Mouse (Mus musculus): ENCODE measurements around the gene Cdk15. TPM values are rescaled to one million over a fixed set of nuclear protein-coding genes. Genes with fewer than 3 reads are reported as not detected.

Cdk15 gene
- total RNA-seq, 2 experiments from 2014 or later, result not detected

GRCm38 (mm10) chr1:59272189-59272588 lies 15.5 kb downstream of the Cdk15 start:
- no peak for DNase-seq

GRCm38 (mm10) chr1:59285880-59286279 lies 29.2 kb downstream of the Cdk15 start:
- DNase-seq, result no peak

- no peak for DNase-seq
Observed at GRCm38 (mm10) chr1:59286316-59286850, 29.7 kb downstream of the Cdk15 start.

- no peak for DNase-seq
Observed at GRCm38 (mm10) chr1:59287733-59288132, 31.0 kb downstream of the Cdk15 start.

- DNase-seq, result no peak
Observed at GRCm38 (mm10) chr1:59291652-59292051, 34.9 kb downstream of the Cdk15 start.

GRCm38 (mm10) chr1:59295769-59296168 lies 39.1 kb downstream of the Cdk15 start:
- no peak for DNase-seq

GRCm38 (mm10) chr1:59297167-59297566 lies 40.5 kb downstream of the Cdk15 start:
- DNase-seq, result no peak

- DNase-seq, result no peak
Observed at GRCm38 (mm10) chr1:59298491-59299090, 41.9 kb downstream of the Cdk15 start.

- no peak for DNase-seq
Observed at GRCm38 (mm10) chr1:59307310-59307709, 50.6 kb downstream of the Cdk15 start.

- no peak for DNase-seq
Observed at GRCm38 (mm10) chr1:59311292-59311885, 54.7 kb downstream of the Cdk15 start.

- DNase-seq, result no peak
Observed at GRCm38 (mm10) chr1:59312187-59313153, 55.8 kb downstream of the Cdk15 start.

GRCm38 (mm10) chr1:59313154-59313940 lies 56.6 kb downstream of the Cdk15 start:
- no peak for DNase-seq

- DNase-seq, result no peak
Observed at GRCm38 (mm10) chr1:59315057-59315807, 58.5 kb downstream of the Cdk15 start.

GRCm38 (mm10) chr1:59316031-59316385 lies 59.3 kb downstream of the Cdk15 start:
- no peak for DNase-seq

GRCm38 (mm10) chr1:59316386-59317051 lies 59.8 kb downstream of the Cdk15 start:
- DNase-seq, result no peak

GRCm38 (mm10) chr1:59317397-59317796 lies 60.7 kb downstream of the Cdk15 start:
- DNase-seq, result no peak

- DNase-seq, result no peak
Observed at GRCm38 (mm10) chr1:59318878-59319277, 62.2 kb downstream of the Cdk15 start.

GRCm38 (mm10) chr1:59321076-59321879 lies 64.6 kb downstream of the Cdk15 start:
- no peak for DNase-seq

GRCm38 (mm10) chr1:59321880-59322836 lies 65.5 kb downstream of the Cdk15 start:
- DNase-seq, result no peak

Data from adrenal gland, postnatal 10 days (tissue).